Mouse (Mus musculus): ENCODE measurements around the gene Rpl3.

GRCm38 (mm10) chr15:80097999-80098461 is 6.4 kb upstream of the Rpl3 start:
- no peak for TF ChIP-seq GATA1 (IDR thresholded peaks at IDR 0.05; ENCODE audit: borderline replicate concordance, low read length)
- no peak for TF ChIP-seq FLI1 (IDR thresholded peaks at IDR 0.05; ENCODE audit: low read length)

All from megakaryocyte, embryonic 14.5 days (primary cell).